Mouse (Mus musculus) lung, embryonic 14.5 days (tissue): ENCODE data around the gene Zdhhc3. TPM values are rescaled to one million over a fixed set of nuclear protein-coding genes. Genes with fewer than 3 reads are reported as not detected.

Experiments
- ATAC-seq: fragments of 200-750 bp; cut with Nextera tagmentation; 2 replicates; pipeline ENCODE4 v1.8.0; 2017; ENCODE audit warnings: mild to moderate bottlenecking, moderate TSS enrichment, moderate library complexity; ENCODE audit not compliant: insufficient read depth
- DNase-seq: peaks from one replicate; pipeline ENCODE4 v3.0.0-alpha.2; 2015
- H3K27ac ChIP-seq: fragments of 300-500 bp; sonication (generic); 2 replicates; pipeline ENCODE4 v1.5.1; 2014; ENCODE audit warnings: low read depth, mild to moderate bottlenecking, moderate library complexity
- H3K27me3 ChIP-seq: fragments of 300-500 bp; sonication (generic); 2 replicates; pipeline ENCODE4 v1.6.1; 2014; ENCODE audit warnings: low read length, control low read depth; ENCODE audit not compliant: insufficient read depth
- H3K36me3 ChIP-seq: fragments of 300-500 bp; sonication (generic); 2 replicates; pipeline ENCODE4 v1.6.1; 2014; ENCODE audit warnings: control low read depth; ENCODE audit not compliant: insufficient read depth
- H3K4me1 ChIP-seq: fragments of 300-500 bp; sonication (generic); 2 replicates; pipeline ENCODE4 v1.6.1; 2014; ENCODE audit warnings: antibody characterized with exemption, control low read depth; ENCODE audit not compliant: insufficient read depth
- H3K4me2 ChIP-seq: fragments of 300-500 bp; sonication (generic); 2 replicates; pipeline ENCODE4 v1.6.1; 2014; ENCODE audit warnings: mild to moderate bottlenecking
- H3K4me3 ChIP-seq: fragments of 300-500 bp; sonication (generic); 2 replicates; pipeline ENCODE4 v1.5.1; 2014; ENCODE audit warnings: low read depth, low read length
- H3K9ac ChIP-seq: fragments of 300-500 bp; sonication (generic); 2 replicates; pipeline ENCODE4 v1.6.1; 2014
- H3K9me3 ChIP-seq: fragments of 300-500 bp; sonication (generic); 2 replicates; pipeline ENCODE4 v1.6.1; 2016; ENCODE audit warnings: low read depth, low read length, control low read depth
- CTCF ChIP-seq: IDR thresholded peaks from 2 replicates; pipeline ENCODE4 v1.5.1; 2016; ENCODE audit warnings: antibody characterized with exemption, low read depth
- WGBS: fragments of 180-500 bp; shearing (Covaris S2); extraction: QIAGEN DNeasy Blood & Tissue Kit; methylation state at CpG from one replicate; pipeline ENCODE4 v1.1.7; 2014; 5-methylcytosine and 5-hydroxymethylcytosine counted together
- polyA plus RNA-seq: library from polyadenylated mRNA; unstranded; fragments of >200 nt; fragmentation: Nextera tagmentation; extraction: Ambion mirVana; gene quantifications from 2 replicates; pipeline ENCODE4 v1.2.1, GENCODE M21; 2014

Zdhhc3 gene
- polyA plus RNA-seq, 1 experiment from 2014 or later: 57.4 TPM

- no peak for TF ChIP-seq CTCF
- 88% methylated on average over 4 of the region's 4 CpGs for WGBS
- peaks cover 76% of the 10 kb centered on the region for H3K36me3 ChIP-seq
Measured at GRCm38 (mm10) chr9:123090844-123091243, 22.2 kb downstream of the Zdhhc3 start.

GRCm38 (mm10) chr9:123087558-123087957, 25.4 kb downstream of the Zdhhc3 start:
- no peaks in the 10 kb centered on the region for H3K27me3 ChIP-seq
- peaks cover 83% of the 10 kb centered on the region for H3K36me3 ChIP-seq
- WGBS: 61% methylated on average over 3 of the region's 3 CpGs
- H3K4me1 ChIP-seq: no peaks in the 10 kb centered on the region
- no peak overlapping the region for H3K27ac ChIP-seq
- H3K4me3 ChIP-seq: no peak overlapping the region
- no peak for TF ChIP-seq CTCF
- H3K4me2 ChIP-seq: no peak overlapping the region
- ATAC-seq (no peak), DNase-seq (no peak)
- no peaks in the 10 kb centered on the region for H3K9me3 ChIP-seq
- H3K9ac ChIP-seq: no peak overlapping the region

More at GRCm38 (mm10) chr9:123090844-123091243, 22.2 kb downstream of the Zdhhc3 start:
- no peaks in the 10 kb centered on the region for H3K4me1 ChIP-seq
- H3K4me3 ChIP-seq: no peak overlapping the region
- no peak for DNase-seq
- H3K9ac ChIP-seq: no peak overlapping the region
- no peaks in the 10 kb centered on the region for H3K9me3 ChIP-seq
- no peak overlapping the region for H3K4me2 ChIP-seq
- H3K27ac ChIP-seq: no peak overlapping the region
- no peak for ATAC-seq
- no peaks in the 10 kb centered on the region for H3K27me3 ChIP-seq

DNA sequence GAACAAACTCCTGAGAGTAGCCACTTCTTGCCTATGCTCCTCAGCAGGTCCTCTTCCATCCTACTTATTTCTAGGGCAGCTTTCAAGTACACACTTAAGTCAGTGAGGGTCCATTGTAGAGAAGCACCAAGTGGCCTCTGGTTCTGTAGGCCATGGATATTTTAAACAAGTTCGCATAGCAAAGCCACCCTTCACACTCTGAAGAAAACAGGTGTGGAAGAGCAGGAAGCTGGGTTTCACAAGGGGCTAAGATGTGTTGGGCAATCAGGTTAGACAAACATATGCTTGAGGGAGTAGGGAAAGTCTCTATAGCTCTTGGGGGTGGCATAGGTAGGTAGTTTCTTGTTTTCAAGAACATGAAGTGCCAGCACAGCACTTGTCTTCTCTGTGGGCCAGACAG, 27.6 kb downstream of the Zdhhc3 start:
- no peak overlapping the region for H3K4me3 ChIP-seq
- DNase-seq (no peak), ATAC-seq (no peak)
- H3K9ac ChIP-seq: no peak overlapping the region
- no peak for TF ChIP-seq CTCF
- H3K36me3 ChIP-seq: peaks cover 94% of the 10 kb centered on the region
- no peaks in the 10 kb centered on the region for H3K9me3 ChIP-seq
- no peak overlapping the region for H3K27ac ChIP-seq
- H3K4me1 ChIP-seq: no peaks in the 10 kb centered on the region
- H3K4me2 ChIP-seq: no peak overlapping the region
- H3K27me3 ChIP-seq: no peaks in the 10 kb centered on the region
- 59% methylated on average over 1 of the region's 1 CpGs for WGBS

DNA sequence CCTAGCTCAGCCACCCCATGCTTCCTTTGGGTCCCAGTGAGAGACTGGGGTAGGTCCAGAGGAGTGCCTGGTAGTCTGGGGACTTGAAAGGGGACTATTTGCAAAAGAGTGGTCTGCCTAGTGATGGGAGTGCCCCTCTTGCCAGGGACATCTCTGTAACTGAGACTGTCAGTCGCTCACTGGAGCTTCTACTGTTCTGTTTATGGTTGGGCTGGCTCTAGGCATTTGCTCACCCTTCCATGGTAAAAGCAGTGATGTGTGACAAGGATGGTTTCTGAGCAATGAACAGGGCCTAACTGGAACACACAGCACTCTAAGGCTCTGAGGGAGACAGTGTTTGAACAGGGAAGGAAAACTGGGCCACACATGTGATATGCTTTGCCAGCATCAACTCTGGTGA, 32.2 kb downstream of the Zdhhc3 start:
- no peaks in the 10 kb centered on the region for H3K9me3 ChIP-seq
- no peak overlapping the region for H3K9ac ChIP-seq
- no peak overlapping the region for H3K4me3 ChIP-seq
- TF ChIP-seq CTCF: no peak
- H3K4me2 ChIP-seq: no peak overlapping the region
- H3K27me3 ChIP-seq: no peaks in the 10 kb centered on the region
- ATAC-seq: no peak
- peaks cover 96% of the 10 kb centered on the region for H3K36me3 ChIP-seq
- no peaks in the 10 kb centered on the region for H3K4me1 ChIP-seq
- H3K27ac ChIP-seq: no peak overlapping the region
- no peak for DNase-seq
- 89% methylated on average over 1 of the region's 1 CpGs for WGBS

- Histone ChIP-seq H3K27ac (no peak overlapping the region), H3K4me1 (no peaks in the 10 kb centered on the region), H3K9ac (no peak overlapping the region), H3K9me3 (no peaks in the 10 kb centered on the region), H3K4me3 (no peak overlapping the region), H3K4me2 (no peak overlapping the region), H3K36me3 (peaks cover 95% of the 10 kb centered on the region), H3K27me3 (no peaks in the 10 kb centered on the region)
- DNase-seq (no peak), ATAC-seq (no peak)
- WGBS: 95% methylated on average over 7 of the region's 7 CpGs
- no peak for TF ChIP-seq CTCF
Measured at GRCm38 (mm10) chr9:123080355-123080754, 32.6 kb downstream of the Zdhhc3 start.

GRCm38 (mm10) chr9:123079149-123079548, 33.9 kb downstream of the Zdhhc3 start:
- DNase-seq: no peak
- Histone ChIP-seq H3K27ac (no peak overlapping the region), H3K4me2 (no peak overlapping the region), H3K9me3 (no peaks in the 10 kb centered on the region), H3K27me3 (no peaks in the 10 kb centered on the region), H3K9ac (no peak overlapping the region), H3K36me3 (peaks cover 91% of the 10 kb centered on the region), H3K4me1 (no peaks in the 10 kb centered on the region), H3K4me3 (no peak overlapping the region)
- no peak for TF ChIP-seq CTCF
- 85% methylated on average over 5 of the region's 5 CpGs for WGBS
- ATAC-seq: no peak

GRCm38 (mm10) chr9:123060172-123060571, 52.8 kb downstream of the Zdhhc3 start:
- Histone ChIP-seq H3K4me3 (no peak overlapping the region), H3K4me2 (no peak overlapping the region), H3K9ac (no peak overlapping the region), H3K9me3 (no peaks in the 10 kb centered on the region), H3K4me1 (no peaks in the 10 kb centered on the region), H3K27me3 (no peaks in the 10 kb centered on the region), H3K27ac (no peak overlapping the region), H3K36me3 (no peaks in the 10 kb centered on the region)
- 72% methylated on average over 3 of the region's 3 CpGs for WGBS
- DNase-seq (no peak), ATAC-seq (no peak)
- TF ChIP-seq CTCF: no peak

GRCm38 (mm10) chr9:123058724-123059292, 54.2 kb downstream of the Zdhhc3 start:
- no peaks in the 10 kb centered on the region for H3K4me1 ChIP-seq
- H3K4me3 ChIP-seq: no peak overlapping the region
- no peaks in the 10 kb centered on the region for H3K27me3 ChIP-seq
- ATAC-seq: no peak
- no peak for DNase-seq
- no peak overlapping the region for H3K9ac ChIP-seq
- no peak overlapping the region for H3K27ac ChIP-seq
- H3K4me2 ChIP-seq: no peak overlapping the region
- H3K9me3 ChIP-seq: no peaks in the 10 kb centered on the region
- no peak for TF ChIP-seq CTCF
- no peaks in the 10 kb centered on the region for H3K36me3 ChIP-seq
